16 mouse cellular contexts compared by ENCODE assay signal in genomic region chr12:12088338-12088737, GRCm38 (mm10).
"Had no signal": no experiment of that assay in that cellular context is flagged by ENCODE, and none has a peak within 500 bp of the region (broad histone marks: within the 10 kb centered on the region; RNA-seq: fewer than 3 reads in every experiment).

No protein-coding gene starts in this region.

- H3K4me1 ChIP-seq: liver, embryonic 15.5 days; lung, embryonic 15.5 days; megakaryocyte, embryonic 14.5 days; midbrain, embryonic 13.5 days; neural tube, embryonic 12.5 days had no signal

- H3K4me3 ChIP-seq: liver, embryonic 15.5 days; lung, embryonic 15.5 days; megakaryocyte, embryonic 14.5 days; midbrain, embryonic 13.5 days; neural tube, embryonic 12.5 days had no signal

- DNase-seq: liver, postnatal 0 days; lung, adult 2 months; lung, postnatal 14 days; lung, postnatal 36 days; right cerebral cortex, postnatal 14 days; thymus, adult 2 months; thymus, postnatal 25 days; thymus, postnatal 4 days had no signal

- H3K9ac ChIP-seq: liver, embryonic 15.5 days; liver, postnatal 0 days; lung, embryonic 15.5 days; midbrain, embryonic 13.5 days; neural tube, embryonic 12.5 days had no signal

- H3K9me3 ChIP-seq: liver, embryonic 15.5 days; lung, embryonic 15.5 days; megakaryocyte, embryonic 14.5 days; midbrain, embryonic 13.5 days; neural tube, embryonic 12.5 days had no signal

- H3K4me2 ChIP-seq: liver, embryonic 15.5 days; lung, embryonic 15.5 days; midbrain, embryonic 11.5 days; midbrain, embryonic 13.5 days; neural tube, embryonic 12.5 days had no signal

- ATAC-seq: liver, postnatal 0 days; lung, postnatal 0 days; midbrain, embryonic 13.5 days had no signal

- H3K36me3 ChIP-seq: liver, embryonic 15.5 days; lung, embryonic 15.5 days; midbrain, embryonic 13.5 days; neural tube, embryonic 12.5 days had no signal

- H3K27me3 ChIP-seq: liver, embryonic 15.5 days; lung, embryonic 15.5 days; megakaryocyte, embryonic 14.5 days; midbrain, embryonic 13.5 days; neural tube, embryonic 12.5 days had no signal

- H3K27ac ChIP-seq: liver, embryonic 15.5 days; lung, embryonic 15.5 days; macrophage; midbrain, embryonic 13.5 days; neural tube, embryonic 12.5 days had no signal
